Mouse (Mus musculus) common myeloid progenitor, adult 5-6 weeks (primary cell): ENCODE measurements around the gene Slc1a2. TPM values are rescaled to one million over a fixed set of nuclear protein-coding genes. Genes with fewer than 3 reads are reported as not detected.

Experiments used
- ATAC-seq: replicated peaks from 2 replicates; pipeline ENCODE4 v1.8.0; 2016; ENCODE audit warnings: low read depth, mild to moderate bottlenecking, moderate TSS enrichment, inconsistent platforms; ENCODE audit not compliant: poor library complexity, severe bottlenecking
- total RNA-seq: library from RNA; stranded (forward); fragments of 200-1000, 187-1606 nt; gene quantifications from 2 replicates; pipeline ENCODE4 v1.2.3, GENCODE M21; 2017

The Slc1a2 gene
- total RNA-seq, 1 experiment from 2014 or later, result not detected

GRCm38 (mm10) chr2:102662911-102663310, 4.5 kb downstream of the Slc1a2 start:
- no peak for ATAC-seq

DNA sequence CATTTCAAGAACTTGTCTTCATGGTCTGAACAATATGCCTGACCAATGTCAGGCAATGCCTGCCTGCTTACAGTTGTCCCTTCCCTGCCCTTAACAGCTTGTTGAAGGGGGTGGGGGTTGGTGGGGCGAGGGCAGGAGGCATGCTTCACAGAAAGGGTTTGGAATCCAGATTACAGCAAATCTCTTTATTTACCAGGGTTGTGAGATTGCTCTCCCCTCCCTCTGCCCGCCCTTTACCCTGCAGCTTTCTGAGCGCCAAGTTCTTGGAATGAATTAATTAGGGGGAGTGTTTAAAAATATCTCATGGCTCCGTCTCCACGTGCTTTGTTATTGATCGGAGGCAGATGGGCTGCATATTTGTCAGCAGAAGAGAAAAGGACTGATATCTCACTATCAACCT, 4.9 kb downstream of the Slc1a2 start:
- no peak for ATAC-seq

GRCm38 (mm10) chr2:102663865-102664264, 5.4 kb downstream of the Slc1a2 start:
- ATAC-seq, result no peak

DNA sequence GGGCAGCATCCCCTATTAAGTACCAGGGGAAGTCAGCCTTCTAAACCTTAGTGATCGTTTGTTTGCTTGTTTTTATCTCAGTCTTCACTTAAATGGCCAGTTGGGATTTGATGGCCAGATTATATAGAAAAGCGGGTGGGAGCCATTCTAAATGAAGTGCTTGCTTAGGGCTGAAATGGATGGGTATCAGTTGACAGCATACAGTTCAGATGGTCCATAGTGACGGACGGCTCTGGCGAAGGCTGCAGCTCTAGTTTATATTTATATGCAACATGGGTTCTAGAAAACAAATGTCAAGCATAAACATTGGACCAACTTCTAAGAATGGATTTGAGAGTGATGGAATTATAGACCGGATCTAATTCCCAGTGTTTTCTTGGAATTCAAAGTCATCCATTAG, 9.5 kb downstream of the Slc1a2 start:
- ATAC-seq, result no peak

- no peak for ATAC-seq
Measured at GRCm38 (mm10) chr2:102669580-102669979, 11.1 kb downstream of the Slc1a2 start.

GRCm38 (mm10) chr2:102674582-102674981, 16.1 kb downstream of the Slc1a2 start:
- ATAC-seq, result no peak

DNA sequence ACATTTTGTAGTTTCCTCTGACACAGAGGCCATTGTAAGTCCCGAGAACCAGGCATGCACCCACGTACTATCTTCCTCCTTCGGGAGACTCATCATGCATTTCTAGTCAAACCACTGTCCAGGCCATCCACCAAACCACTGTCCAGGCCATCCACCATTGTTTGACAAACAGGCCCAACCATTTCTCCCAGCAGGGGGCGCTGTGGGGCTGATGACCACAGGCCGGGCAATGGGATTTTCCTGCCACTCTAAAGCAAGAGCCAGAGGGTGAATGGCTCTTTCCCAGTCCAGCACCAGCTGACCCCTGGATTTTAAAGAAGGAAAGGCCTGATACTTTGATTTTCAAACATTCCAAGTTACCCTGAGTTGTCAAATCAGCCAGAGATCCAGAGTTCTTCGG, 16.8 kb downstream of the Slc1a2 start:
- ATAC-seq, result no peak

DNA sequence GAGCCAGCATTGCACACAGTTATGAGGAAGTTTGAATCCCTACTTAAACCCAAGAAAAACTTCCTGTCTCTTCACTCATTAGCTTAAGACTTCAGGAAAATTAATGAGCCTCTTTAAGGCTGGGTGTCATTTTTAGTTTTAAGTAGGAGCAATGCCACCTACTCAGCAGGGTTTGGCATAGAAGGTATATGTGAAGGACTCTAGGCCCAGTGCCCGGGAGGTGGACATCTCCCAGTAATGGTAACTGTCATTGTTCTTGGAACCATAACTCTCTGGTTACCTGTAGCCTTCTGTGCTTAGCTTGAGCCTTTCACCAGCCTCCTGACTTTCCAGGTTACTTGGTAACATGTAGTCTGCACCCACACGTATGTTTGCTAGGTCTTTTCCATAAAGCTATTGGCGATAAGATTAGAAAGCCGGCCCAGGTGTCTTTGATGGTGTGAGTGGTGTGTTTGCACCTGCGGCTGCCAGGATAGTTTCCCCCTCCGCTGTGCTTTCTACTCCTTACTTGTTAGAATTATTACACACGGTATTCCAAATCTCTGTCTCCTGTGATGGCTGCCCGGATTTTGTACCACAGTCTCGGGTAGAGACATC, 18.4 kb downstream of the Slc1a2 start:
- ATAC-seq, result no peak

GRCm38 (mm10) chr2:102677400-102677799, 18.9 kb downstream of the Slc1a2 start:
- no peak for ATAC-seq

DNA sequence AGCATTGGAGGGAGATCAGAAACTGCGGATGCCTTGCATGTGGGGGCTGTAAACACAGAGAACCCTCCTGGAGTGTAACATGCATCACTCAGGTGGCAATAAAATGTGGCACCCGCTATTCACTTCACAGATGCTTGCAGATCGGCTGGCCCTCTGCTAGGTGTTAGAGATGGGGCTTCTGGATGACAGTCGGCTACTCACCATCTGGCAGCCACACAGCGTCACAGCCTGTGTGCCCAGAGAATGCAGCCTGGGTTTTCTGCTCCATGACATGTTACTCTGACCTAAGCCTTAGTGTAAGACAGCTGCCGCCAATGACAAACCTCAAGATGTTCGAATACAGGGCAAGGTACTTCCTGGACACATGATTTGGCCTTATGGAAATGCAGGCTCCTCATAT, 22.9 kb downstream of the Slc1a2 start:
- no peak for ATAC-seq

DNA sequence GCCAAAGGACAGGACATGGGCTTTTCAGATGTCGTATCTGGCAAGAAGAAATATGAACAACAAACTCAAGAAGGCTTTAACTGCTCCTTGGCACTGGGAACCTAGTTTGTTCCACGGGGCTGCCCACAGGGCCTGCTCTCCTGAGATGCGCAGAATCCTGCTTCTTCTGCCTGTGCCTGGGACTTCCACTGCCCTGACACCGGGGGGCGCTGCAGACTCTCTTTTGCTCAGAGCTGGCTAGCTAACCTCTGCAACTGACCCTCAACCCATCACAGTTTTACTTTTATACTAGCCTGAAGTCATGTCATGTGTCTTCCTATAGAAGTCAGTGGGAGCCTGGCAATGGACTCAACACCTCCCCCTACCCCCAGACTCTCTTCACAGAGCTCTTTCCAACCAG, 23.7 kb downstream of the Slc1a2 start:
- ATAC-seq, result peak; percentile 84

GRCm38 (mm10) chr2:102685371-102686107, 27.1 kb downstream of the Slc1a2 start:
- ATAC-seq, result peak; percentile 62; the same call in 1 of the 2 replicates

DNA sequence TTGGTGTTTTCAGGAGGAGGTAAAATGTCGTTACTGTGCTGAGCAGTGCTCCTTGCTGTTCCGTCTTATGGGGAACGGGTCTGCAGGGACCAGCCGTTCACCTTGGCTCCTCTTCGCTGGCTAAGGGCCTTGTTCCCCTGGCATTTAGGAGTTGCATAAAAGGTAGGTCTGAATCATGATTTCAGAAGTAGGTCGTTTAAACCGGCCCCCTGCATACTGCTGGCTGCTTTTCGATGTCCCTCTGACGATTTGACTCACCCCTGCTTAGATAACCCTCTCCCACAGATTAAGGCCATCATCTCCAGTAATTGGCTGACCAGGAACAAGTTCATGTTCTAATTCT, 27.6 kb downstream of the Slc1a2 start:
- no peak for ATAC-seq

DNA sequence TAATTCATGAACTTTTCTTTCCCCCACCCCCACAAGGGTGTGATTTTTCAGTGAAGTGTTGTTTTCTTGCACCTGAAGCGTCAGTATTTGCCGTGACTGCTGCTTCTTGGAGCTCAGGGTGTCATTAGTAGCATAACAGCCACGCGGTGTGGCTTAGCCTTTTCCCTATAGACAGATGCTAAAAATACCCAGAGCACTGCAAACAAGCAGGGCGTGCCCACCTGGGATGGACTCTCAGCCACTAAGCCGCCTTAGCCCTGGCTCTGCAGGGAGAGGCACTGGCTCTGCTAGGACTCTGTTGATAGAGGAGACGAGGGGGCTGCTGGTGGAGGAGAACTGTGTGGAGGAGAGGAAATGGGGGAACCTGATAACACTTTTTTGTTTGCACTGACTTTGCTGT, 35.1 kb downstream of the Slc1a2 start:
- no peak for ATAC-seq

DNA sequence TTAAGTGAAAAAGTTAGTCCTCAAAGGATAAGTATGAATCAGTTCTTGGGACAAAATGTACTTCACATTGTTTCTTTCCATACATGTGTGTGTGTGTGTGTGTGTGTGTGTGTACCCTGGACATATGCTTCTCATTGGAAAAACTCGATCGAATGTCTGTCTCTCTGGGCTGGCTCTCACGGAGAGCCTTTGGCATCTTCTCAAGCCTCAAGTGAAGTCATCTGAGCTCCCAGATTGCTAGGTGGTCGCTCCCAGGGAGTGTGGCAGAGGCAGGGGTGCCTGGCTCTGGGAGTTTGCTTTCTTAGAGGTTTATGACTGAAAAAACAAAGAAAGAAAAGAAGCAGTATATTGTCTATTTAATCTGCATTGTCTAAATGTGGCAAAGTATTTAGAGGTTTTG, 36.3 kb downstream of the Slc1a2 start:
- no peak for ATAC-seq

- ATAC-seq, result no peak
Measured at GRCm38 (mm10) chr2:102695541-102695940, 37.1 kb downstream of the Slc1a2 start.

DNA sequence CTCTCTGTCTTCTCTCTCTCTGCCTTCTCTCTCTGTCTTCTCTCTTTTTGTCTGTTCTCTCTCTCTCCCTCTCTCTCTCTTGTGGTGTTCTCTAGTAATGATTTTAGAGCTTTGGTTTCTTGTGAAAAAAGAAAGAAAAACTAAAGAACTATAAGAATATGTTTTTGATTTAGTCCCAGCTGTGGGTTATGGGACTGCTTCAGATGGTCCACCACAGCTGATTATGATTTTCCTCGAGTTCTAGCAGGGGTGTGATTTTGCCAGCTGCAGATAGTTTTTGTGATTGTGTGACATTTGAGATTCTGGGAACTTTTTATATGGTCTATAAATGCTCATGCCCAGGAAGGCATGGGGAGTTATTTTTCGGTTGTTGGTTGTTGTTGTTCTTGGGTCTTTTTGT, 39.3 kb downstream of the Slc1a2 start:
- ATAC-seq, result no peak

- ATAC-seq, result no peak
Measured at GRCm38 (mm10) chr2:102699921-102700320, 41.5 kb downstream of the Slc1a2 start.

- no peak for ATAC-seq
Measured at GRCm38 (mm10) chr2:102700695-102701094, 42.2 kb downstream of the Slc1a2 start.

GRCm38 (mm10) chr2:102701382-102701781, 42.9 kb downstream of the Slc1a2 start:
- ATAC-seq, result no peak

DNA sequence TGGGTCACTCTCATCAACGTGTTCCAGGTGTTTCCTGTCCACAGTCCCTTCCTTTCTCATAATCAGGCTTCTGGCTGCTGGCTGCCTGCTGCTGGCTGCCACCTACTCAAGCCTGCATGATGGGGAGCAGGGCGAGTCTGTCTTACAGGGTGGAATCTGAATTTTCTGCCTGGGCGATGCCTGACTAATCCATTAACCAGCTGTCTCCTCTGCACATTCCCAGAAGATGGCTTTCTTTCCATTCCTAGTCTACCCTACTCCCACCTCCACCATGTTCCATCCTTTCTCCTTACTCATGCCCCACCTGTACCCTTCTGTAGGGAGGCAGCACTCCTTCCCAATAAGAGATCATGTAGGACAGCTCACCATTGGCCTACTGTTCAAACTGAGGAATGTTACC, 45.1 kb downstream of the Slc1a2 start:
- ATAC-seq, result no peak

DNA sequence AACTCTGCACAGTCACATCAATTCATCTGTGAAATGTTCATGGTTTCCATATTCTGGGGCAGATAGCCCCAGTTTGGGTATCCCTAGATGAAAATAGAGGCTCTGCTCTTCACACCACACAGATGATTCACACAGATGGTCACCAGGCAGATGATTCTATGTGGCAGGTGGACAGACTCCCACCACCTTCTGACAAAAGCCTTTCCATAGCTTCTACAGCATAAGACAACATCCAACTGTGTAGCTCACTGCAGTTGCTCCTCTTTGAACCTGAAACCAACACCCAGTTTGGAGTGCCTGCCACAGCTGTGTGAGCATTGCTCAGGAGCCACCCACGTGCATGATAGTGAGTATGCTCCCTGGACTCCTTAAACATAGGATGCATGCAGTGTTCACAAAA, 46.3 kb downstream of the Slc1a2 start:
- ATAC-seq, result no peak
